Mouse (Mus musculus) neural tube, embryonic 12.5 days (tissue): ENCODE results near the gene Npas3. TPM values are rescaled to one million over a fixed set of nuclear protein-coding genes. Genes with fewer than 3 reads are reported as not detected.
A peak's percentile ranks its signal among the peaks of the same experiment; 100 is the strongest.

ENCODE experiments used
- ATAC-seq: fragments of 200-750 bp; cut with Nextera tagmentation; 2 replicates; pipeline ENCODE4 v1.8.0; 2017; ENCODE audit warnings: low read depth, mild to moderate bottlenecking, moderate TSS enrichment, moderate library complexity; ENCODE audit not compliant: low FRiP score
- H3K27ac ChIP-seq: fragments of 300-500 bp; sonication (generic); 2 replicates; pipeline ENCODE4 v1.5.1; 2016
- H3K27me3 ChIP-seq: fragments of 300-500 bp; sonication (generic); replicated peaks from 2 replicates; pipeline ENCODE4 v1.6.1; 2016; ENCODE audit warnings: mild to moderate bottlenecking
- H3K36me3 ChIP-seq: fragments of 300-500 bp; sonication (generic); 2 replicates; pipeline ENCODE4 v1.6.1; 2016; ENCODE audit warnings: mild to moderate bottlenecking
- H3K4me1 ChIP-seq: fragments of 300-500 bp; sonication (generic); 2 replicates; pipeline ENCODE4 v1.6.1; 2016
- H3K4me2 ChIP-seq: fragments of 300-500 bp; sonication (generic); replicated peaks from 2 replicates; pipeline ENCODE4 v1.6.1; 2016; ENCODE audit warnings: mild to moderate bottlenecking
- H3K4me3 ChIP-seq: fragments of 300-500 bp; sonication (generic); 2 replicates; pipeline ENCODE4 v1.5.1; 2016
- H3K9ac ChIP-seq: fragments of 300-500 bp; sonication (generic); 2 replicates; pipeline ENCODE4 v1.6.1; 2016; ENCODE audit warnings: mild to moderate bottlenecking
- H3K9me3 ChIP-seq: fragments of 300-500 bp; sonication (generic); 2 replicates; pipeline ENCODE4 v1.6.1; 2016; ENCODE audit warnings: mild to moderate bottlenecking
- WGBS: fragments of 180-500 bp; shearing (Covaris S2); methylation state at CpG from one replicate; pipeline ENCODE4 v1.1.7; 2016; 5-methylcytosine and 5-hydroxymethylcytosine counted together
- polyA plus RNA-seq: library from polyadenylated mRNA; unstranded; fragments of >200 nt; fragmentation: Nextera tagmentation; extraction: Ambion mirVana; gene quantifications from 2 replicates; pipeline ENCODE4 v1.2.1, GENCODE M21; 2016

Gene Npas3
- polyA plus RNA-seq, 1 experiment from 2014 or later: 21.4 TPM

GRCm38 (mm10) chr12:53962004-53962403, 713.5 kb downstream of the Npas3 start:
- Histone ChIP-seq H3K9me3 (no peaks in the 10 kb centered on the region), H3K27ac (no peak overlapping the region), H3K4me2 (no peak overlapping the region), H3K27me3 (no peaks in the 10 kb centered on the region), H3K36me3 (no peaks in the 10 kb centered on the region), H3K4me1 (peaks cover 6% of the 10 kb centered on the region; the same call in 1 of the 2 replicates), H3K9ac (no peak overlapping the region), H3K4me3 (no peak overlapping the region)
- WGBS: 43% methylated on average over 7 of the region's 7 CpGs
- ATAC-seq: no peak

GRCm38 (mm10) chr12:53963534-53963933, 715.1 kb downstream of the Npas3 start:
- Histone ChIP-seq H3K4me2 (no peak overlapping the region), H3K27me3 (no peaks in the 10 kb centered on the region), H3K4me1 (peaks cover 6% of the 10 kb centered on the region; the same call in 1 of the 2 replicates), H3K9me3 (no peaks in the 10 kb centered on the region), H3K27ac (no peak overlapping the region), H3K36me3 (no peaks in the 10 kb centered on the region), H3K4me3 (no peak overlapping the region), H3K9ac (no peak overlapping the region)
- no peak for ATAC-seq
- WGBS: 88% methylated on average over 5 of the region's 5 CpGs

DNA sequence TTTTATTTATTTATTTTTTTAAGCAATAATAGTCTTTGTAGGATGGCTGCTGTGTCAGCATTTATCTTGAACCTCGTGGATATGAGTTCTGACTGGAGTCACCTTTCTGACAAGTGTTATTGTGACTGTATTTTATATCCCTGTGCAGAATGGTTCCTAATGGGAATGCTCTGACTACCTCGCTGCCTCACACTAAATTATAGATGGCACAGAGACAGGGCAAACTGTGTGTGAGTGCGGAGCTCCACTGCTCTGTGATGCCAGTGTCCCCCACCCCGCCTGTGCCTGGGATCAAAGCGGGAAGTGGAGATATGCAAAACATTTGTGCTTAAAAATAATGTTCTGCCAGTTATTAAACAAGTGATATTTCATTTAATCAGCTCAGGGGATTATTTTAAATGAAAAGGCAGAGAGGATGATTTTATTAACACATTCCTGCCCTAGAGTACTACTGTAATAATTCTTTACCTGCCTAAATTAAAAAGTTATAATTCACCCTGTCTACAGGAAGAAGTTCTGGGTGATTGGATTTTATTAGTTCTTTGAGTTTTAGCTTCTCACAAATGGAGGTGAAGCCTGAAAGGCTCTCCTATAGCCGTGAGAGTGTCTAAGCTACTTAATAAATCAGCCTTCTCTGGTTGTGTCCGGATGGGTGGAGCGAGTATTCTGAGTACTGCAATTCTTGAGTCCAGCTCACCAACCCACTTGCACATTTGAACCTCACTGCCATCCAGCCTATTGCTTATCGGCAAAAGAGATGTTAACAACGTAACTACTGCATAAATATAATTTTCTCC, 721.1 kb downstream of the Npas3 start:
- H3K27ac ChIP-seq: no peak overlapping the region
- no peaks in the 10 kb centered on the region for H3K4me1 ChIP-seq
- H3K4me3 ChIP-seq: no peak overlapping the region
- no peaks in the 10 kb centered on the region for H3K36me3 ChIP-seq
- no peaks in the 10 kb centered on the region for H3K27me3 ChIP-seq
- no peak overlapping the region for H3K9ac ChIP-seq
- no peak overlapping the region for H3K4me2 ChIP-seq
- WGBS: 66% methylated on average over 10 of the region's 10 CpGs
- ATAC-seq: peak; percentile 63; the same call in 1 of the 2 replicates
- no peaks in the 10 kb centered on the region for H3K9me3 ChIP-seq

DNA sequence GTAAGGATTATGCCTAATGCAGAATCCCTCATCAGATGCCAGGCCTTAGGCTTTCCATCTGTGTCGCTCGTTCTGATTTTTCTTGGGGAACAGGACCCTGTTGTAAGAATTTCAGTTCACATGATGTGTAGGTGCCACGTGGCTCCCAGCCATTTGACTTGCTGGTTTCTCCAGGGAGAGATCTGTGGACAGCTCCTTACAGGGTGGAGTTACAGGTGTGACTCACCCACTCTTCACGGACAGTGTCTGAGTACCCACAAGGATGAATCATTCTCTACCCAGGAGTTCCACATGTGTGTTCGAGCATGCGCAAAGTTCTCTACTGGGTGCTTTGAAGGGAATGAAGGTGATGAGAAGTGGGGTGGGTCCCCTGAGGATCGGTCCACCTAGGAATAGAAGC, 722.2 kb downstream of the Npas3 start:
- ATAC-seq: no peak
- Histone ChIP-seq H3K36me3 (no peaks in the 10 kb centered on the region), H3K4me3 (no peak overlapping the region), H3K4me2 (no peak overlapping the region), H3K9ac (no peak overlapping the region), H3K27me3 (no peaks in the 10 kb centered on the region), H3K4me1 (no peaks in the 10 kb centered on the region), H3K27ac (no peak overlapping the region), H3K9me3 (no peaks in the 10 kb centered on the region)
- WGBS: 96% methylated on average over 7 of the region's 7 CpGs

DNA sequence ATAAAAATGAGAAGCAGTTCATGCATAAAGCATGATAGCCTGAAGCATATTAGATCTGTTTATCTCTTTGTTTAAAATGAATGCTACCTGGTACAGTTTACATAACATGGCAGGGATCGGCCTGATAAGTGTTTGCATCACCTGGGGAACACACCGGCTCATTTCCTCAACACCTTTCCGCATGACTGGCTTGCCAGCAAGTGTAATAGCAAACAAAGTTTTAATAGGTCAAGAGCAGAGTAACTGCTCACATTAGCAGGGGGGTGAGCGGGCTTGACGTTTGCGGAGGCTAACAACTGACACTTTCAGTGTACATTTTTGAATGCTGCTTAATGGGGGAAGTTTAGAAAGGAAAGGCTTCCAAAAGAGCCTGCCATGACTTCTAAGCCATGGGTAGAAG, 724.9 kb downstream of the Npas3 start:
- Histone ChIP-seq H3K36me3 (no peaks in the 10 kb centered on the region), H3K27me3 (no peaks in the 10 kb centered on the region), H3K4me3 (no peak overlapping the region), H3K9ac (no peak overlapping the region), H3K27ac (no peak overlapping the region), H3K4me1 (peaks cover 11% of the 10 kb centered on the region), H3K4me2 (no peak overlapping the region), H3K9me3 (no peaks in the 10 kb centered on the region)
- 69% methylated on average over 6 of the region's 6 CpGs for WGBS
- no peak for ATAC-seq

- Histone ChIP-seq H3K27ac (no peak overlapping the region), H3K4me2 (no peak overlapping the region), H3K9ac (no peak overlapping the region), H3K4me1 (peaks cover 28% of the 10 kb centered on the region), H3K27me3 (no peaks in the 10 kb centered on the region), H3K36me3 (no peaks in the 10 kb centered on the region), H3K9me3 (no peaks in the 10 kb centered on the region), H3K4me3 (no peak overlapping the region)
- peak; percentile 79 for ATAC-seq
- WGBS: 28% methylated on average over 9 of the region's 9 CpGs
These were observed 733.4 kb downstream of the Npas3 start for GRCm38 (mm10) chr12:53981575-53982507.

- Histone ChIP-seq H3K27me3 (no peaks in the 10 kb centered on the region), H3K9me3 (no peaks in the 10 kb centered on the region), H3K4me2 (no peak overlapping the region), H3K4me3 (no peak overlapping the region), H3K4me1 (peaks cover 27% of the 10 kb centered on the region), H3K27ac (no peak overlapping the region), H3K9ac (no peak overlapping the region), H3K36me3 (no peaks in the 10 kb centered on the region)
- 66% methylated on average over 7 of the region's 7 CpGs for WGBS
- ATAC-seq: no peak
These were observed 735.5 kb downstream of the Npas3 start for GRCm38 (mm10) chr12:53983946-53984345.

DNA sequence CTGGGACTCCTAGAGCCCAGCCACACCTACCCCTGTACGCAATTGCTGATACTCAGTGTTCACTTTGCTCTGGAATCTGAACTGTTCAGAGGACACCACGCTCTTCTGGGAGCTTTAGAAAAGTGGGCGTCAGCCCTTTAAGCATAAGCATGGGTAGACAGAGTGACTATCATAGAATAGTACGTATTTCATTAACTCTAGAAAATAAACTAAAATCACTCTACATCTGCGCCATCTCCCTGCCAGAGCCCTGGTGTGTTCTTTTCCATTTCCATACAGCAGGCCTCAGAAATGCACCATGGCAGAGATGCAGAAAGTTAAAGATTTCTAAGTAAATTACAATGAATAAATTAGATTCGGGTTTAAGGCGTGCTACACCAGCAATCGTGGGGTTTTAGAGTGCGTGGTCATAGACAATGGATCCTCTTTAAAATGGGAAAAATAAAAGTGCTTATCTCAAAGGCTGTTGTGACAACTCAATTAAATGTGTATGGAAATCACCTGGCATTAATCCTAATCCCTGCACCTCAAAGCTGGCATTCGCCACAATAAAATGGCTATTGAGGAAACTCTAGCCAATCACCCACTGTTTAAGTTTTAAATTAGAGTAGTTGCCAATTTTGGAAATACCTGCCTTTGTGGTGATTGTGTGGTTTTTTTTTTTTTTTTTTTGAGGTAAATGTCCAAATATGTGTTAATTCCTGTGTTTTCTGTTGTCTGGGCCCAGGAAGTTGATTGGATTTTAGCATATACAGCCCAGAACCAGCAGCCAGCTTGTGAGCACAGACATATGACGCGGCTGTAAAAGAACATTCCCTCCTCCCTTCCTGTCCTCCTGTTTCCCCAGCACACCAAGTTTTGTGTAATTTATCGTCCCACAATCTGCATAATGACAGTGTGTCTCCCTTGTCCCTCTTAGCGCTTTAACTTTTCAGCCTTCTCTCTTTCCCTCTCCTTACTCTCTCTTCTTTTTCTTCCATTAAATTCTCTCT, 737.7 kb downstream of the Npas3 start:
- H3K9ac ChIP-seq: no peak overlapping the region
- no peak for ATAC-seq

DNA sequence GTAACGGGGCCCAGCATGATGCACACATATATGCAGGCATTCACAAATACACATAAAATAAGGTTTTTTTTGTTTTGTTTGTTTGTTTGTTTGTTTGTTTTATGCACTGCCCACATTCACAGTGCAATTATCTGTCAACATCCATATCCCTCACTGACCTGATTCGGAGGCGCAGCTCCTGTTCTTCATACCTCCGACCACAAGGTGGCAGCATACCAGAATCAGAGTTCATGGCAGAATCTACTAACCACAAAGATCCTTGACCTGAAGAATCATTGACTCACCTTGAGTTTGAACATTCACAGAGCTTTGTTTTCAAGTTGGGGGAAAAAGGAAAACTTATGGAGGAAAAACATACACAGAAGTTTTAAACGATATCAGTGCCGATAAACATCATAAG, 743.9 kb downstream of the Npas3 start:
- H3K4me3 ChIP-seq: no peak overlapping the region
- H3K27ac ChIP-seq: no peak overlapping the region
- WGBS: 98% methylated on average over 6 of the region's 6 CpGs
- H3K36me3 ChIP-seq: no peaks in the 10 kb centered on the region
- H3K4me1 ChIP-seq: peaks cover 5% of the 10 kb centered on the region; the same call in 1 of the 2 replicates
- H3K4me2 ChIP-seq: no peak overlapping the region
- no peak for ATAC-seq
- no peaks in the 10 kb centered on the region for H3K27me3 ChIP-seq
- no peak overlapping the region for H3K9ac ChIP-seq
- H3K9me3 ChIP-seq: no peaks in the 10 kb centered on the region

More for the DNA sequence above, 737.7 kb downstream of the Npas3 start:
- H3K27me3 ChIP-seq: no peaks in the 10 kb centered on the region
- H3K4me3 ChIP-seq: no peak overlapping the region
- H3K36me3 ChIP-seq: no peaks in the 10 kb centered on the region
- WGBS: 75% methylated on average over 14 of the region's 14 CpGs
- no peak overlapping the region for H3K27ac ChIP-seq
- H3K4me1 ChIP-seq: peaks cover 22% of the 10 kb centered on the region
- no peak overlapping the region for H3K4me2 ChIP-seq
- H3K9me3 ChIP-seq: no peaks in the 10 kb centered on the region

- H3K9me3 ChIP-seq: no peaks in the 10 kb centered on the region
- H3K4me1 ChIP-seq: peaks cover 6% of the 10 kb centered on the region; the same call in 1 of the 2 replicates
- 85% methylated on average over 5 of the region's 5 CpGs for WGBS
- no peak overlapping the region for H3K4me3 ChIP-seq
- H3K9ac ChIP-seq: 0 out of 2 replicates have a peak overlapping the region, but pooled peaks have one; percentile 13
- no peak overlapping the region for H3K4me2 ChIP-seq
- ATAC-seq: no peak
- H3K36me3 ChIP-seq: no peaks in the 10 kb centered on the region
- no peak overlapping the region for H3K27ac ChIP-seq
- H3K27me3 ChIP-seq: no peaks in the 10 kb centered on the region
These were observed 747.2 kb downstream of the Npas3 start for GRCm38 (mm10) chr12:53995710-53996109.

- Histone ChIP-seq H3K9ac (no peak overlapping the region), H3K9me3 (no peaks in the 10 kb centered on the region), H3K4me3 (no peak overlapping the region), H3K27me3 (no peaks in the 10 kb centered on the region), H3K4me1 (peaks cover 6% of the 10 kb centered on the region; the same call in 1 of the 2 replicates), H3K27ac (no peak overlapping the region), H3K4me2 (no peak overlapping the region), H3K36me3 (no peaks in the 10 kb centered on the region)
- no peak for ATAC-seq
- WGBS: 96% methylated on average over 3 of the region's 3 CpGs
These were observed 748.7 kb downstream of the Npas3 start for GRCm38 (mm10) chr12:53997141-53997540.
